Mouse (Mus musculus) bone marrow macrophage, adult 2 months (primary cell): ENCODE results near the gene Edem1.

Experiments used
- CTCF ChIP-seq: IDR thresholded peaks from 2 replicates; pipeline ENCODE4 v1.5.1; 2012; ENCODE audit warnings: low read depth, mild to moderate bottlenecking, low read length, moderate library complexity
- POLR2A ChIP-seq: IDR thresholded peaks from 2 replicates; pipeline ENCODE4 v1.6.1; 2012; ENCODE audit warnings: mild to moderate bottlenecking, low read depth, low read length, borderline replicate concordance

DNA sequence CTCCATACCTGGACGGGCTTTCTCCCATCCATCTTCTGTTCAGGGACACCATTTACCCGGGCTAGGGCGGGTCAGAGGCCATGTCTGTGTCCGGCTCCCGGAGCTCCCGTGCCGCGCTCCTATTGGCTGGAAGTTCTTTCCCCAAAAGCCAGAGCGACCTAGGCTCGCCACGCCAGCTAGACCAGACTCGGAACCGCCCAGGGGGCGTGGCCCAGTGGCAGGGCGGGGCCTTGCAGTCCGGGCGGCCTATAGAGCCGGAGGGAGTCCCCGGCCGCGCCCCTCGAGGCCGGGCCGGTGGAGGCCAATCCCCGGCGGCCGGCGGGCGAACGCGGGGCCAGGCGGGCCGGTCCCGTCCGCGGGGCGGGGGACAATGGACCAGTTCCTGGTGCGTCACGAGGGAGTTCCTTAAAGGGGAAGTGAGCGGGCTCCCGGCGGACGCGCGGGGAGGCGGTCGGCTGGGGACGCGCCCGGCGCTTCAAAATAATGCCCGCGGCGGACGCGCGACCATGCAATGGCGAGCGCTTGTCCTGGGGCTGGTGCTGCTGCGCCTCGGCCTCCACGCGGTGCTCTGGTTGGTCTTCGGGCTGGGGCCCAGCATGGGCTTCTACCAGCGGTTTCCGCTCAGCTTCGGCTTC is at the start of gene Edem1:
- no peak for TF ChIP-seq CTCF
- peak; percentile 75; the same call in 1 of the 2 replicates for TF ChIP-seq POLR2A
